Mouse (Mus musculus) midbrain, embryonic 14.5 days (tissue): ENCODE results near the gene Cx3cr1. TPM values are rescaled to one million over a fixed set of nuclear protein-coding genes. Genes with fewer than 3 reads are reported as not detected.

Experiments
- ATAC-seq: fragments of 200-750 bp; cut with Nextera tagmentation; 2 replicates; pipeline ENCODE4 v1.8.0; 2017; ENCODE audit warnings: moderate number of reproducible peaks, moderate library complexity; ENCODE audit not compliant: low FRiP score, low TSS enrichment
- DNase-seq: peaks from one replicate; pipeline ENCODE4 v3.0.0-alpha.2; 2015
- H3K27ac ChIP-seq: fragments of 300-500 bp; sonication (generic); replicated peaks from 2 replicates; pipeline ENCODE4 v1.5.1; 2014; ENCODE audit warnings: mild to moderate bottlenecking, low read depth, low read length, moderate library complexity
- H3K27me3 ChIP-seq: fragments of 300-500 bp; sonication (generic); 2 replicates; pipeline ENCODE4 v1.6.1; 2014; ENCODE audit warnings: low read length, control low read depth, mixed read lengths; ENCODE audit not compliant: control insufficient read depth, insufficient read depth
- H3K36me3 ChIP-seq: fragments of 300-500 bp; sonication (generic); 2 replicates; pipeline ENCODE4 v1.6.1; 2014; ENCODE audit warnings: low read length, control low read depth; ENCODE audit not compliant: control insufficient read depth, insufficient read depth
- H3K4me1 ChIP-seq: fragments of 300-500 bp; sonication (generic); 2 replicates; pipeline ENCODE4 v1.6.1; 2014; ENCODE audit warnings: mild to moderate bottlenecking, antibody characterized with exemption, low read length, control low read depth; ENCODE audit not compliant: control insufficient read depth, insufficient read depth
- H3K4me2 ChIP-seq: fragments of 300-500 bp; sonication (generic); 2 replicates; pipeline ENCODE4 v1.6.1; 2014; ENCODE audit warnings: mild to moderate bottlenecking, low read length, moderate library complexity
- H3K4me3 ChIP-seq: fragments of 300-500 bp; sonication (generic); replicated peaks from 2 replicates; pipeline ENCODE4 v1.5.1; 2014; ENCODE audit warnings: low read depth, low read length
- H3K9ac ChIP-seq: fragments of 300-500 bp; sonication (generic); replicated peaks from 2 replicates; pipeline ENCODE4 v1.6.1; 2014; ENCODE audit warnings: mild to moderate bottlenecking, low read length, moderate library complexity
- H3K9me3 ChIP-seq: fragments of 300-500 bp; sonication (generic); 2 replicates; pipeline ENCODE4 v1.6.1; 2016; ENCODE audit warnings: low read length, control low read depth, mixed read lengths; ENCODE audit not compliant: control insufficient read depth
- WGBS: fragments of 180-500 bp; shearing (Covaris S2); extraction: QIAGEN DNeasy Blood & Tissue Kit; methylation state at CpG from one replicate; pipeline ENCODE4 v1.1.7; 2014; 5-methylcytosine and 5-hydroxymethylcytosine counted together
- polyA plus RNA-seq: library from polyadenylated mRNA; unstranded; fragments of >200 nt; fragmentation: Nextera tagmentation; extraction: Ambion mirVana; gene quantifications from 2 replicates; pipeline ENCODE4 v1.2.1, GENCODE M21; 2014

Cx3cr1 gene
- polyA plus RNA-seq, 1 experiment from 2014 or later, result 5.0 TPM

DNA sequence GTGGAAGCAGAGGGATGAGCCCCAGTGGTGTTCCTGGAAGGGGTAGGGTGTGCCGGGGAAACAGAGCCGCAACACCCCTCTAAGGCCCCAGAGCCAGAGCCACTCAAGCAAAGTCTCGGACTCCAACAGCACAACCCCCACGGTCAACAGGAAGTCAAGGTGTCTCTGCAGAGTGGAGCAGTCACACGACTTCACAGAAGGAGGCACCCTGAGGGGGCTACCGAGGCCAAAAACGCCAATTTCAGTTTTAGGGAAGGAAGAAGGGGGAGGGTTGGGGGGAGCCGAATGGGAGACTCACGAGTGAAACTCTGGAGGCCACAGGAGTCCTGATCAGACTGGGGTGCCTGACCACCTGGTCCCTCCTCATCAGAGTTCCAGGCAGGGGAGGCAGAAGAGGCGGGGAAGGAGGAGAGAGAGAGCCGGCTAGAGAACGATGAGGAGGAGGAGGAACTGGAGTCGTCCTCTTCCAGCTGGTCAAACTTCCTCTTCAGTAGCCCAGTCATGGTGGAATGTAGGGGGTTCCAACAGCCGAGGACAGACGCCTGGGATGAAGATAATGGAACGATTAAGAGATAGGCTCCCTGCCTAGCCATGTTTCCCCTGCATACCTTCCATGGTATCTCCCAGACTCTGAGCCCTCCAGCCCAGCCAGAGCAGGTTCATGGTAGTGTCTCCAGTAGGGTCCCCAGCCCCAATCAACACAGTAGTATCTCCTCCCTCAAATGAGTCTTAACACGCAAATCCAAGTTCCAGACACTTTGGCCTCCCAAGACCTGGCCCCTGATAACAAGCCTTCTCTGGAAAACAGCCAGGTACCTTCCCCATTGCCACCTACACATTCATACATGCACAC is 92.7 kb downstream of the Cx3cr1 start:
- Histone ChIP-seq H3K4me2 (no peak overlapping the region), H3K9me3 (no peaks in the 10 kb centered on the region), H3K27ac (no peak overlapping the region), H3K9ac (no peak overlapping the region), H3K4me1 (peaks cover 15% of the 10 kb centered on the region), H3K4me3 (no peak overlapping the region), H3K27me3 (no peaks in the 10 kb centered on the region), H3K36me3 (no peaks in the 10 kb centered on the region)
- no peak for ATAC-seq
- 61% methylated on average over 17 of the region's 17 CpGs for WGBS
- DNase-seq, result no peak

DNA sequence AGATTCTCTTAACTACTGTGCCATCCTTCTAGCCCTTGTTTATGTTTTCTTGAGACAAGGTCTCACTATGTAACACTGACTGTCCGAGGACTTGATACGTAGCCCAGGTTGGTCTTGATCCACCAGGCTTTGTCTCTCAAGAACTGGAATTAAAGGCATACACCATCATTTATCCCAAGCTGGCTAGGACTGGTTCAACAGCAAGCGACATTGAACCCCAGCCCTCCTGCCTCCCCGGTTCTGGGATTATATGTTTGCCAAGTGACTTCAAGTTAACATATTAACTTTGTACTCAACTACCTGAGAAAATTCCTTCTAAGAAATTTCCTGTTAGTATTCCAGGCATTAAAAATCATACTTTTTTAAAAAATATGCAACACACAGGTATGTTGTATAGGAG is 94.4 kb downstream of the Cx3cr1 start:
- Histone ChIP-seq H3K36me3 (no peaks in the 10 kb centered on the region), H3K27me3 (no peaks in the 10 kb centered on the region), H3K9me3 (no peaks in the 10 kb centered on the region), H3K4me1 (0 out of 2 replicates have a peak, but pooled peaks cover 10% of the 10 kb centered on the region), H3K27ac (no peak overlapping the region), H3K4me2 (no peak overlapping the region), H3K4me3 (no peak overlapping the region), H3K9ac (no peak overlapping the region)
- WGBS, result 93% methylated on average over 4 of the region's 4 CpGs
- ATAC-seq, result no peak
- no peak for DNase-seq

DNA sequence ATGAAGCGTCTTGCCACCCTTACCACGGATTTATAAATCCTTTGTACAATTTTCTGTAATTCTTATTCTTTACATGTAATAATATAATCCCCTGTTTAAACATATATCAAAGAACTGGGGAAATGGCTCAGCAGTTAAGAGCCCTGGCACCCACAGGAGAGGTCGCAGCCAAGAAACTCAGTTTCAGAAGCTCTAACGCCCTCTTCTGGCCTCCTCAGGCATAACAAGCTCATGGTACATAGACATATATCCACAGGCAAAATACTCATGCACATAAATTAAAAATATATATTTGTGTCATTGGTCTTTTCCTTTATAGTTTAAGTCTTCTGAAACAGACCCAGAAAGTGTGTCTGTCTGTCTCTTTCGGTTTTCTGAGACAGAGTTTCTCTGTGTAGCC is 95.1 kb downstream of the Cx3cr1 start:
- DNase-seq (no peak), ATAC-seq (no peak)

DNA sequence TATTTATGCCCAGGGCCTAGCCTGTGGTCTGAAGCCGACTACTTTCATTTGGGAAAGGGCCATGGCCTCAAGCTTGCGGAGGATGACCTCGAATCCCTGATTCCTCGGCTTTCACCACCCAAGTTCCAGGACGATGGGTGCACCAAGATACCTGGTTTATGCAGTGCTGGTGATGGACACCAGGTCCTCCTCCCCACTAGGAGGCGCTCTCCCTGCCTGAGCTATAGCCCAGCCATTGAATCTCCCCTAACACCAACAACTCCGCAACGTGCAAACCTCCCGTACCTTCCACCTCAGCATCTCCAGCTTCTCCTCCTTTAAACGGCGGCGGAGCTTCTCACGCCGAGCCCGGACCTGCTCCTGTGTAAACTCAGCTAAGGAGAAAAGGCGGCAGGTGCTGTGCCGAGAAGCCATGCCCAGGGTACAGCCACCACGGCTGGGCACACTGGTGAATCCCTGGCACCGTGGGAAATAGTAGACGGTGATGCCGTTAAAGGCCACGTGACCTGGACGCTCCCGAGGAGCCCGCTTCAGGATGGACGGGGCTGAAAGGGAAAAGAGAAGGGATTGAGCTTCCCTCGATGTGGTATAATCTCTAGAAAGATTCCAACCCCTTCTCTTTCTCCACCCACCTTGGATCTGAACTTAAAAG is 95.7 kb downstream of the Cx3cr1 start:
- 0 out of 2 replicates have a peak, but pooled peaks cover 10% of the 10 kb centered on the region for H3K4me1 ChIP-seq
- no peak overlapping the region for H3K4me3 ChIP-seq
- ATAC-seq (no peak), DNase-seq (no peak)
- no peaks in the 10 kb centered on the region for H3K36me3 ChIP-seq
- no peak overlapping the region for H3K4me2 ChIP-seq
- H3K9ac ChIP-seq, result no peak overlapping the region
- WGBS, result 91% methylated on average over 27 of the region's 27 CpGs
- H3K9me3 ChIP-seq, result no peaks in the 10 kb centered on the region
- H3K27me3 ChIP-seq, result no peaks in the 10 kb centered on the region
- H3K27ac ChIP-seq, result no peak overlapping the region

More for the DNA sequence above, 95.1 kb downstream of the Cx3cr1 start:
- Histone ChIP-seq H3K27me3 (no peaks in the 10 kb centered on the region), H3K27ac (no peak overlapping the region), H3K4me3 (no peak overlapping the region), H3K4me2 (no peak overlapping the region), H3K9me3 (no peaks in the 10 kb centered on the region), H3K9ac (no peak overlapping the region), H3K4me1 (0 out of 2 replicates have a peak, but pooled peaks cover 10% of the 10 kb centered on the region), H3K36me3 (no peaks in the 10 kb centered on the region)
- WGBS, result 80% methylated on average over 5 of the region's 5 CpGs

DNA sequence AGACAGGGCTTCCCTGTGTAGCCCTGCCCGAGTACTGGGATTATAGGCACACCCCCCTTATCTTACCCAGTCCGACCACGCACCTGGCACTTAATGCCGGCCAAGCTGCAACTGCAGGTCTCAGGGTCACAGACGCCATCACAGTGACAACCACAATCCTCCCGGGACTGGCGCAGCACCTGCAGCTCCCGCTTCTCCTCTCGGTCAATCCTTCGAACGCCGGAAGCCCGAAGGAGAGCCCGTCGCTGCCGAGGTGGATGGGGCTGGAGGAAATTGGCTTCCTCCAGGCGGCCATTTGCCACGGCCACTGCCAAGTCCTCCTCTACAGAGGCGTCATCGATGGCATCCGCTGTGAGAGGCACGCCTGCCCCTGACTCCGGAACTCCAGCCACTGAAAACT is 96.4 kb downstream of the Cx3cr1 start:
- WGBS, result 91% methylated on average over 23 of the region's 23 CpGs
- no peak overlapping the region for H3K4me2 ChIP-seq
- no peak for DNase-seq

DNA sequence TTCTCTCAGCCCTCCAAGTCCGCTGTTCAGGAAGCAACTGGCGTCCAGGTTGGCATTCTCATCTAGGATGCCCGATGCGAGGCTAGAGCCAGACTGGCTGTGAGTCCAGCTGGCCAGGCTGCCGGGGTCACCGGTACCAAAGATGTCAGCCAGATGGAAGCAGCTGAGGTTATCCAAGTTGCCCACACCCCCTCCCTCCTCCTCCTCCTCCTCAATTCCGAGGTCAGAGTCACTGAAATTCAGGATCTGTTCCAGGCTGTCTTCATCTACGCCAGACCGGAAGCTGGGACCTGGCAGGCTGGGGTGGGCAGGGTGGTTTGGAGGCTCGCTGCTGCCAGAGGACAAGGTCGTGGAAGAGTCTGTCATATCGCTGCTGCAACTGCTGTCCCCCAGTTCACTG is 97.1 kb downstream of the Cx3cr1 start:
- Histone ChIP-seq H3K9me3 (no peaks in the 10 kb centered on the region), H3K36me3 (no peaks in the 10 kb centered on the region), H3K9ac (no peak overlapping the region), H3K27ac (no peak overlapping the region), H3K4me2 (no peak overlapping the region), H3K4me3 (no peak overlapping the region), H3K27me3 (no peaks in the 10 kb centered on the region), H3K4me1 (0 out of 2 replicates have a peak, but pooled peaks cover 8% of the 10 kb centered on the region)
- 90% methylated on average over 12 of the region's 12 CpGs for WGBS
- DNase-seq, result no peak
- no peak for ATAC-seq

More for the DNA sequence above, 96.4 kb downstream of the Cx3cr1 start:
- Histone ChIP-seq H3K27me3 (no peaks in the 10 kb centered on the region), H3K9me3 (no peaks in the 10 kb centered on the region), H3K27ac (no peak overlapping the region), H3K4me3 (no peak overlapping the region), H3K4me1 (0 out of 2 replicates have a peak, but pooled peaks cover 10% of the 10 kb centered on the region), H3K36me3 (no peaks in the 10 kb centered on the region), H3K9ac (no peak overlapping the region)
- no peak for ATAC-seq

DNA sequence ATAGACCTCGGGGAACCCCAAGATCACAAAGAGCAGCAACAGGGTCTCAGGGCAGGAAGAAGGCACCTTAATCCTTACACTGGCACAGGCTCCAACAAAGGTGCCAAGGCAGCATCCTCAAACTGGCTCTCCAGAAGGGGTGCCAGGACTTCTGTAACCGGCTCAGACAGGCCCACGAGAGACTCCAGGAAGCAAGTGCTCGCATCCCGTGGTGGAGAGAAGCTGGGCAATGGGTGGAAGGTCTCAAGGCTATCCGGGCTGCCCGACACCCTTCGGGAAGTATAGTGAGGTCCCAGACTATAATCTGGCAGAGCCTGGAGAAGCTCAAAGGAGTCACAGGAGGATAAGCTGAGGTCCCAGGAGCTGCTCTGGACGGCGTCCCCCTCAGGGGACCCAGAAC is 97.5 kb downstream of the Cx3cr1 start:
- H3K9ac ChIP-seq, result no peak overlapping the region
- no peak overlapping the region for H3K4me2 ChIP-seq
- H3K36me3 ChIP-seq, result no peaks in the 10 kb centered on the region
- 0 out of 2 replicates have a peak, but pooled peaks cover 6% of the 10 kb centered on the region for H3K4me1 ChIP-seq
- 92% methylated on average over 10 of the region's 10 CpGs for WGBS
- ATAC-seq (no peak), DNase-seq (no peak)
- H3K9me3 ChIP-seq, result no peaks in the 10 kb centered on the region
- no peak overlapping the region for H3K27ac ChIP-seq
- H3K4me3 ChIP-seq, result no peak overlapping the region
- H3K27me3 ChIP-seq, result no peaks in the 10 kb centered on the region

DNA sequence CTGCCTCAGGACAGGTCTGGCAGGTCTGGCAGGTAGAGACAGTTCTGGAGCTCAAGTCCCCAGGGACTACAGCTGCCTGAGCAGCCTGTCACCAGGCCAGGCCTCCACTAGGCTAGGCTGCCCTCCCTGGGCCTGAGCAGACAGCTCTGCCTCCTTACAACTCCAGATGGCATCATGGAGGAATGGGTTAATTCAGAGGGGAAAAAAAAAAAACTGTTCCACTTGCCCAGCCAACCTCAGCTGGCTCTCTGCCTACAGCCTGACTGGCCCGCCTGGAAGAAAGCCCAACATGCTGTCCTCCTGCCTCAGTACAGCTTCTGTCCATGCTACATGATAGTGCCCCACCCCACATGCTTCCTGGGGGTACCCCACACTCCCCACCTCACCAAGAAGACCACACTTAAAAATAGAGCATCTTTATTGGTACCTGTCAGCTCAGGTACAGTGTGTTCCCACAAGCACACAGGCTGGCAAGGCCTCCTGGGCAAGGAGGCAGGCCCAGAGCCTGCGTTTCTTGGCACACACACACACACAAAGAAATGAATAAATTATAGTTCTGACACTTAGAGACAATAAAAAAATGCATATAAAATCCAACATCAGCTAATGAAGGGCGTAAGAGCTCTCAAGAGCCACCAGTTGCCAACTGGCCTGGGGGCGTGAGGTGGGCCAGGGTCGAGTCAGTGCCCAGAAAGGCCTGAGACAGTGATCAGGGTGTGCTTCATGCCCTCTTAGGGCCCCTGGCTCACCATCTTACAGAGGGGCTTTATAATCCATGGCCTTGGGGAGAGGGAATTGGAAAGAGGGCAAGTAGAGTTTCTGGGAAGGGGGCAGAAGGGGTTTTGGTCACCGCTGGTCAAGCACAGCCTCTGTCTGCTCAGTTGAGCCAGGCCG is 98.7 kb downstream of the Cx3cr1 start:
- no peak overlapping the region for H3K4me3 ChIP-seq
- WGBS, result 78% methylated on average over 7 of the region's 7 CpGs
- no peak overlapping the region for H3K9ac ChIP-seq
- DNase-seq (peak; percentile 53), ATAC-seq (0 out of 2 replicates have a peak, but pooled peaks have one; percentile 17)
- H3K9me3 ChIP-seq, result no peaks in the 10 kb centered on the region
- no peaks in the 10 kb centered on the region for H3K36me3 ChIP-seq
- H3K4me2 ChIP-seq, result no peak overlapping the region
- H3K4me1 ChIP-seq, result 0 out of 2 replicates have a peak, but pooled peaks cover 6% of the 10 kb centered on the region
- no peaks in the 10 kb centered on the region for H3K27me3 ChIP-seq
- peak overlapping the region; percentile 37; the same call in 1 of the 2 replicates for H3K27ac ChIP-seq
